Mouse (Mus musculus) liver, embryonic 16.5 days (tissue): ENCODE data around the gene Ndrg3. TPM values are rescaled to one million over a fixed set of nuclear protein-coding genes. Genes with fewer than 3 reads are reported as not detected.
"Not testable (repeated sequence)": the region's sequence is repeated elsewhere in the genome, so short reads cannot be mapped to it uniquely, and the experiment has no call there.

Source experiments
- ATAC-seq: fragments of 200-750 bp; cut with Nextera tagmentation; 2 replicates; pipeline ENCODE4 v1.8.0; 2017; ENCODE audit warnings: low read depth, mild to moderate bottlenecking, moderate number of reproducible peaks, moderate library complexity
- H3K27ac ChIP-seq: fragments of 300-500 bp; sonication (generic); 2 replicates; pipeline ENCODE4 v1.5.1; 2014; ENCODE audit warnings: mild to moderate bottlenecking, low read length
- H3K27me3 ChIP-seq: fragments of 300-500 bp; sonication (generic); 2 replicates; pipeline ENCODE4 v1.6.1; 2014; ENCODE audit warnings: low read depth, low read length, mixed read lengths; ENCODE audit not compliant: control insufficient read depth, insufficient read depth
- H3K36me3 ChIP-seq: fragments of 300-500 bp; sonication (generic); 2 replicates; pipeline ENCODE4 v1.6.1; 2014; ENCODE audit warnings: mild to moderate bottlenecking; ENCODE audit not compliant: control insufficient read depth, insufficient read depth
- H3K4me1 ChIP-seq: fragments of 300-500 bp; sonication (generic); 2 replicates; pipeline ENCODE4 v1.6.1; 2014; ENCODE audit warnings: low read depth, low read length, mixed read lengths; ENCODE audit not compliant: control insufficient read depth
- H3K4me2 ChIP-seq: fragments of 300-500 bp; sonication (generic); 2 replicates; pipeline ENCODE4 v1.6.1; 2014; ENCODE audit warnings: low read depth, low read length, mixed read lengths
- H3K4me3 ChIP-seq: fragments of 300-500 bp; sonication (generic); 2 replicates; pipeline ENCODE4 v1.5.1; 2014; ENCODE audit warnings: low read depth, mild to moderate bottlenecking, low read length
- H3K9ac ChIP-seq: fragments of 300-500 bp; sonication (generic); 2 replicates; pipeline ENCODE4 v1.6.1; 2014; ENCODE audit warnings: low read depth, low read length
- H3K9me3 ChIP-seq: fragments of 300-500 bp; sonication (generic); replicated peaks from 2 replicates; pipeline ENCODE4 v1.6.1; 2016; ENCODE audit warnings: low read length; ENCODE audit not compliant: control insufficient read depth
- WGBS: fragments of 180-500 bp; shearing (Covaris S2); extraction: QIAGEN DNeasy Blood & Tissue Kit; methylation state at CpG from one replicate; pipeline ENCODE4 v1.1.7; 2014; ENCODE audit not compliant: insufficient replicate concordance; 5-methylcytosine and 5-hydroxymethylcytosine counted together
- polyA plus RNA-seq: library from polyadenylated mRNA; unstranded; fragments of >200 nt; fragmentation: Nextera tagmentation; extraction: Ambion mirVana; gene quantifications from 2 replicates; pipeline ENCODE4 v1.2.1, GENCODE M21; 2015

Ndrg3 gene
- polyA plus RNA-seq, 1 experiment from 2014 or later: 30.8 TPM

DNA sequence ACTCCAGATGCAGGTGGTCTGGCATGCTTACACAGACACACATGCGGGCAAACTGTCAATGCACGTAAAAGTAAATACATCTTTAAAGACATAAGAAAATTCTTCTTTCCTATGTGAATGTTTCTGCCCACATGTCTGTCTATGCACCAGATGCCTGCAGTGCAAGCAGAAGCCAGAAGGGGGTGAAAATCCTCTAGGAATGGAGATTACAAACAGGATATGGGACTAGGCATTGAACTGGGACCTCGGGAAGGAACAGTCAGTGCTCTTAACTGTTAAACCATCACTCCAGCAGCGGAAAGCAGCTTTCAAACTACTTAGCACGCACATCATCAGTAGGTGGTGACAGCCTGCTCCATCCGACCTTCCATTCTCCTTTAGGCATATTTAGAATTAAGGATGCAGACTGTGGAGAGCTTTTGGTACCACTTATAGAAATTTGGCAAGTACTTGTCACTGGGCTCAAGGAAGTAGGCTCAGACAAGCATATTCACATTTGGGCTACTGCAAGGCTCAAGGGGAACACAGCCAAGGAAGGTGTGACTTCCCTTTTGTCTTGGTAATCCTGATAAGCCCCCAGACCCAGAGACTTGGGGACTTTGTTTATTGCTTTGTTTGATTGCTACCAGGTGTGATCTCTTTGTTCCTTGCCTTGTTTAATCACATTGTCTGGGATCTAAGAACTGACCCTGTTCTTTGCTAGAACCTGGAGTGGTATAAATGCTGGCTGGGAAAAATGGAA is 86.7 kb downstream of the Ndrg3 start:
- Histone ChIP-seq H3K4me2 (no peak overlapping the region), H3K27me3 (no peaks in the 10 kb centered on the region), H3K9me3 (no peaks in the 10 kb centered on the region), H3K9ac (no peak overlapping the region), H3K4me3 (no peak overlapping the region), H3K4me1 (no peaks in the 10 kb centered on the region), H3K36me3 (no peaks in the 10 kb centered on the region), H3K27ac (no peak overlapping the region)
- ATAC-seq: no peak
- WGBS: 42% methylated on average over 6 of the region's 6 CpGs

DNA sequence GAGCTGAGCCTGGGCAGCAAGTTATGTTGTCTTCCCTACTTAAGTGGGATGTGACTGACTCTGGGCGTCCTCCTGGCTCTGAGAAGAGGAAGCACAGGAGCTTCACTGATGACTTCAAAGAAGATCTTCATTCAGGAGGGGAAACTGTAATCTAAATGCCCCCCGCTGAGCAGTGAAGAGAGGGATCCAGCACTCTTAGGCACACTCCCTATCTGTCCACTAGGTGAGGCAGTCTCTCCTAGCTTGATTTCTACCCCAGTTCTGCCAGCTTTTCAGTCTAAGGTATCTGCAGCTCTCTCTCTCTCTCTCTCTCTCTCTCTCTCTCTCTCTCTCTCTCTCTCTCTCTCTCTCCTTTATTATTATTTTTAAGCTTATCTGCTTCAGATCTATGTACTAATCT is 88.5 kb downstream of the Ndrg3 start:
- no peak for ATAC-seq
- 43% methylated on average over 2 of the region's 2 CpGs for WGBS
- no peaks in the 10 kb centered on the region for H3K36me3 ChIP-seq
- no peaks in the 10 kb centered on the region for H3K9me3 ChIP-seq
- H3K4me1 ChIP-seq: peaks cover 3% of the 10 kb centered on the region
- H3K27ac ChIP-seq: no peak overlapping the region
- H3K9ac ChIP-seq: no peak overlapping the region
- H3K4me3 ChIP-seq: no peak overlapping the region
- no peak overlapping the region for H3K4me2 ChIP-seq
- H3K27me3 ChIP-seq: no peaks in the 10 kb centered on the region; the same call in 1 of the 2 replicates

GRCm38 (mm10) chr2:156902411-156902810 is 89.4 kb downstream of the Ndrg3 start:
- H3K36me3 ChIP-seq, H3K4me3 ChIP-seq, H3K27me3 ChIP-seq, ATAC-seq, H3K4me2 ChIP-seq, H3K4me1 ChIP-seq, H3K27ac ChIP-seq, H3K9me3 ChIP-seq, H3K9ac ChIP-seq: not testable (repeated sequence)
- 68% methylated on average over 3 of the region's 4 CpGs for WGBS

DNA sequence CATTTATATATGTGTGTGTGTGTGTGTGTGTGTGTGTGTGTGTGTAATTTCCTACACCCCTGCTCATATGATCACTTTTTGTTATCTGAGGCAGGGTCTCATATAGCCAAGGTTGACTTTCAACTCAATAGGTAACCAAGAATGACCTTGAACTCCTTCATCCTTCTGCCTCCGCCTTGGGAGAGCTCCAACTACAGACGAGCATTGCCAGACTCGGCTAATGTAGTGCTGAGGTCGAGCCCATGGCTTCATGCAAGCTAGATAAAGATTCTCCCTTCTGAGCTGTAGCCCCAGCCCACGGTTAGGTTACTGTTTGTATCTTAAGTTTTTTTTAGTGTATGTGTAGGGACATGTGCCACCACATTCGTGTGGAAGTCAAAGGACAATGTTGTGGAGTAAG is 90.0 kb downstream of the Ndrg3 start:
- ATAC-seq: no peak
- 53% methylated on average over 6 of the region's 6 CpGs for WGBS

DNA sequence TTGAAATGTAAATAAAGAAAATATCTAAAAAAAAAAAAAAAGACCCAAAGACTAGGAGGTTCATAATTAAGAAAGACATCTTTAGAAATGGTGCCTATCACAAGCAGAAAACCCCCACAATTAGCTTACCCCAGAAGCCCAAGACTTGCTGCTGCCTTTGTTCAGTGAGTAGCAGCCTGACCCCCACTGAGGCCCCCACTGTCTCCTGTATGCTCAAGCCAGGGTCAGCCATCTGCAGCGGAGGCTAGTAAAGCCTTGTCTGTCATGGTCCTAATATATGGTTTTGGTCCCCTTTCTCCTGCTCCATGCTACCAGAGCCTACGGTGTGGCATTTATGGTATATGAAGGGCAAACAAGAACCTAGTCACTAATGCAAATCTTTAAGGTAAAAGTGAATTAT is 90.5 kb downstream of the Ndrg3 start:
- Histone ChIP-seq H3K4me3 (no peak overlapping the region), H3K9me3 (no peaks in the 10 kb centered on the region), H3K4me1 (peaks cover 12% of the 10 kb centered on the region), H3K9ac (no peak overlapping the region), H3K4me2 (no peak overlapping the region), H3K27me3 (no peaks in the 10 kb centered on the region; the same call in 1 of the 2 replicates), H3K36me3 (no peaks in the 10 kb centered on the region), H3K27ac (no peak overlapping the region)
- no peak for ATAC-seq
- 77% methylated on average over 2 of the region's 2 CpGs for WGBS

More for the DNA sequence above, 90.0 kb downstream of the Ndrg3 start:
- Histone ChIP-seq H3K4me3 (no peak overlapping the region), H3K27me3 (no peaks in the 10 kb centered on the region; the same call in 1 of the 2 replicates), H3K27ac (no peak overlapping the region), H3K36me3 (no peaks in the 10 kb centered on the region), H3K4me2 (no peak overlapping the region), H3K9ac (no peak overlapping the region), H3K9me3 (no peaks in the 10 kb centered on the region), H3K4me1 (peaks cover 12% of the 10 kb centered on the region)

- 47% methylated on average over 4 of the region's 4 CpGs for WGBS
Measured at GRCm38 (mm10) chr2:156899184-156899583, 92.7 kb downstream of the Ndrg3 start.

DNA sequence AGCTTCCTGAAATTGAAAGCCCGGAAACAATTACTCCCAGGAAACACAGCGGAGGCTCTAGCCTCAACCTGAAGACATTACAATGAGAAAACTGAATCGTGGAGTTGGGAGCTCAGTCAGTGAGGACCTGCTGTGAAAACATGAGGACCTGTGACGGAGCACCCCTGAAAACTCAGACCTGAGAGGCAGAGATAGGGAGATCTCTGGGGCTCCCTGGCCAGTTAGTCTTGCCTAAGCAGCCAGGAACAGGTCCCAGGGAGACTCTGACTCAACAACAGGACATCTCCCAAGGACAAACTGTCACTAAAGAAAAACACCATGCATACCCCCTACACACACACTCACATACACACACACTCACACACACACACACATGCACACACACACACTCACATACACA is 93.5 kb downstream of the Ndrg3 start:
- H3K27me3 ChIP-seq: no peaks in the 10 kb centered on the region; the same call in 1 of the 2 replicates
- peak overlapping the region; percentile 29; the same call in 1 of the 2 replicates for H3K4me2 ChIP-seq
- H3K4me1 ChIP-seq: peaks cover 18% of the 10 kb centered on the region
- ATAC-seq: 0 out of 2 replicates have a peak, but pooled peaks have one; percentile 21
- no peak overlapping the region for H3K27ac ChIP-seq
- no peaks in the 10 kb centered on the region for H3K9me3 ChIP-seq
- 11% methylated on average over 4 of the region's 4 CpGs for WGBS
- H3K36me3 ChIP-seq: no peaks in the 10 kb centered on the region
- H3K4me3 ChIP-seq: no peak overlapping the region
- H3K9ac ChIP-seq: no peak overlapping the region

More at GRCm38 (mm10) chr2:156899184-156899583, 92.7 kb downstream of the Ndrg3 start:
- no peak overlapping the region for H3K4me2 ChIP-seq
- H3K4me3 ChIP-seq: no peak overlapping the region
- no peak overlapping the region for H3K27ac ChIP-seq
- peaks cover 17% of the 10 kb centered on the region for H3K4me1 ChIP-seq
- H3K9ac ChIP-seq: no peak overlapping the region
- H3K9me3 ChIP-seq: no peaks in the 10 kb centered on the region
- no peaks in the 10 kb centered on the region; the same call in 1 of the 2 replicates for H3K27me3 ChIP-seq
- H3K36me3 ChIP-seq: no peaks in the 10 kb centered on the region
- ATAC-seq: no peak

DNA sequence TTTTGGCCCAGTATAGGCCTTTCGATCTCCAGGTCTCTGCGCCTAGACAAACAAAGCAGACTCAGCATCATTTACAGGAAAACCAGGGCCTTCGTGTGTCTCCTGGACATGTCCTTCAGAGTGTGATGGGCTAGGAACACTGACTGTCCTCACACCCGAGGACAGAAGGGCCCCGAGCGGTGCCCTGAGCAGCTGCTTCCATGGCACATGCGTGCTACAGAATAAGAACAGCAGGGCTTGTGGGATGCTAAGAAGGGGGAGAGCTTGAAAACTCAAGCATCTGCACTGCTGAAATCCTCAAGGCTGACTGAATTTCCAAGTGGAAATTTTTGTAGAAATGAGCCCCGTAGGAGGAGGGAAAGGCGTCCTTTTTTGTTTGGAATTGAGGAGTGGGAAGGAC is 94.8 kb downstream of the Ndrg3 start:
- Histone ChIP-seq H3K9ac (no peak overlapping the region), H3K27me3 (no peaks in the 10 kb centered on the region; the same call in 1 of the 2 replicates), H3K9me3 (no peaks in the 10 kb centered on the region), H3K4me2 (no peak overlapping the region), H3K4me1 (peaks cover 18% of the 10 kb centered on the region), H3K27ac (no peak overlapping the region), H3K36me3 (no peaks in the 10 kb centered on the region), H3K4me3 (no peak overlapping the region)
- ATAC-seq: no peak
- 67% methylated on average over 9 of the region's 9 CpGs for WGBS

- H3K36me3 ChIP-seq: no peaks in the 10 kb centered on the region
- H3K9ac ChIP-seq: no peak overlapping the region
- no peaks in the 10 kb centered on the region for H3K9me3 ChIP-seq
- no peak overlapping the region for H3K4me2 ChIP-seq
- 50% methylated on average over 9 of the region's 9 CpGs for WGBS
- peaks cover 18% of the 10 kb centered on the region for H3K4me1 ChIP-seq
- no peaks in the 10 kb centered on the region; the same call in 1 of the 2 replicates for H3K27me3 ChIP-seq
- H3K4me3 ChIP-seq: no peak overlapping the region
- 0 out of 2 replicates have a peak, but pooled peaks have one; percentile 13 for ATAC-seq
- H3K27ac ChIP-seq: no peak overlapping the region
Measured at GRCm38 (mm10) chr2:156896384-156896914, 95.4 kb downstream of the Ndrg3 start.
